Mouse (Mus musculus) kidney, adult 8-10 months (tissue): Measurements from ENCODE around the gene Mcl1.
A peak's percentile ranks its signal among the peaks of the same experiment; 100 is the strongest.
"Not testable (repeated sequence)": the region's sequence is repeated elsewhere in the genome, so short reads cannot be mapped to it uniquely, and the experiment has no call there.

Experiments
- DNase-seq, 2 experiments: peaks; one replicate each; pipeline ENCODE4 v3.0.0; 2022

Mcl1 gene

GRCm38 (mm10) chr3:95651033-95651373 lies 7.6 kb upstream of the Mcl1 start:
- no peak for DNase-seq

- no peak for DNase-seq
Observed at GRCm38 (mm10) chr3:95651391-95652203, 7.0 kb upstream of the Mcl1 start.

DNA sequence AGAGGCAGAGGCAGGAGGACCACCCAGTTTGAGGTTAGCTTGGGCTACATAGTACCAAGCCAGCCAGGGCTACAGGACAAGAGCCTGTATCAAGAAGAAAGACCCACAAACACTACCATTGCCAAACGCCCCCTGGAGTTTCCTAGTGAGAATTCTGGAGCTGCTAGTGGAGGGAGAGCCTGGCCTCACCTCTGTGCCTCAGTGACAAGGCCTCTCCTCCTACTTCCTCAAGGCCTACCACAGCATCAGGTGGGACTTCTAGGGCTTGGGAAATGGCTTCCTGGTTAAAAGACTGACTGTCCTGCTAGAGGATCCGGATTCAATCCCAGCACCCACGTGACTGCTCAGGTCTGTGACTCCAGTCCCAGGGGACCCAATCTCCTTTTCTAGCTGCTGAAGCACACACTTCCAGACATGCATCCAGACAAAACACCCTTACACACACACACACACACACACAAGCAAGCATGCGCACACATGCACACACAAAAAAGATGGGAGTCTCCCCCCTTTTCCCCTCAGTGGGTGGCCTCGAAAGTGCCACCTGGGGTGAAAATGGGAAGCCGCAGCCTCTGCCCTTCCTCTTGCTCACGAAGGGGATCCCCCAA lies 6.3 kb upstream of the Mcl1 start:
- DNase-seq = no peak

GRCm38 (mm10) chr3:95652871-95653270 lies 5.7 kb upstream of the Mcl1 start:
- DNase-seq = no peak

DNA sequence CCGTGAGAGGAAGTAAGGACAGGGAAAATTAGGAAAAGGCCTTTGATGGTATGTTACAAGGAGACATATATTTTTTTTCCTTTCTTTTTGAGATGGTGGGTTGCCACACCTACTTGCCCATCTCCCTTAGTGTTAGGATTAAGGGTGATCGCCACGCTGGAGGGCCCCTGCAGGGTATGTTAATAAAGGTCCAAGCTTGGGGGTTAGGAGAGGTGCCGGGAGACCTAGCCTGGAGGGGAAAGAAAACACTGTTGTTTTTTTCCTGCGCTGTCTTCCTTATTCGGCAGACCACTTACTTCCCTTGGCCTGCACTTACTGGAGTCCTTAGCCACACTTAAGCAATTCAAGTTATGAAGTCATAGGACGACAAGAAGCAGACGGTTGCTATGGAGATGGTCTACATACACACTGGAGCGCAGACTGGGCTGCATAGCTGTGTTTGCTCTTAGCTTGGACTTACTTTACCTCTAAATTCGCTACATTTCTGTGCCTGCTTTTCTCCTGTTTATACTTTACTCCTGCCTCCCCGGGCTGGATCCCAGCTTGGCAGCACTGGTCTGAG lies 5.0 kb upstream of the Mcl1 start:
- no peak for DNase-seq

DNA sequence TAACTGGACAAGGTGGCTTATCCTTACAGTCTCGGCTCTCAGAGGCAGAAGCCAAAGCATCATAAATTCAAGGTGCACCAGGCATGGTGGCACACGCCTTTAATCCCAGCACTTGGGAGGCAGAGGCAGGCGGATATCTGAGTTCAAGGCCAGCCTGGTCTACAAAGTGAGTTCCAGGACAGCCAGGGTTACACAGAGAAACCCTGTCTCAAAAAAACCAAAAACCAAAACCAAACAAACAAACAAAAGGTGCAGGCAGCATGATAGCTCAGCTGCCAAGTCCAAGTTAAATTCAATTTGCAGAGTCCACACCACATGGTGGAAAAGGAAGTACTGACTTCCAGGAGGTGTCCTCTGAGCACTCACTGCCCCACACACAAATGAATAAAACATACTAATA lies 4.2 kb upstream of the Mcl1 start:
- not testable (repeated sequence) for DNase-seq

DNA sequence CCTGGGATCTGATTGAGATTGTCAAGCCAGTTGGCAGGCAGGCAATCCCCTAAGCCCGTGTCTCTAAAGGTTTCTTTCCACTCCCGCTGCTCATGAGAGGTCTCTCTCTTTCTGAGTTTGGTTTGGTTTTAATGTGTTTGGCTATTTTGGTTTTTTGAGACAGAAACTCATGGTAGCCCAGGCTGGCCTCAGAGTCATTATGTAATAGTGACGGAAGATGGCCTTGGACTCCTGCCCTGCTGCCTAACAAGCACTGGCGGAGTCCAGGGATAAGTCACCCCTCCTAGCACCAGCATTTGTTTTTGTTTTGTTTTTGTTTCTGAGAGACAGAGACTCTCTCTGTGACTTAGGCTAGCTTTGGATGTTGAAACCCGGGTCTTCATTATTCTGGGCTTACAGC lies 3.2 kb upstream of the Mcl1 start:
- no peak for DNase-seq

DNA sequence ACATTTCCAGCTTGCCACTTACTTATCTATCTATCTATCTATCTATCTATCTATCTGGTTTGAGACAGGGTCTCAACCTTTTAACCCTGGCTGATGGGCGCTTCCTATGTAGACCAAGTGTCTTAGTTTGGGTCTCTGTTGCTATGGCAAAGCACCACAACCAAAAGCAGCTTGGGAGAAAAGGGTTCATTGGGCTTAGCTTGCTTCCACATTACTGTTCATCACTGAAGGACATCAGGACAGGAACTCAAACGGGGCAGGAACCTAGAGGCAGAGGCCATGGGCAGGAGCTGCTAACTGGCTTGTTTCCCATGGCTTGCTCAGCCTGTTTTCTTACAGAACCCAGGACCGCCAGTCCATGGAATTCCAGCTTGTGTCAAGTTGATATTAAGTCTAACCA lies 1.5 kb upstream of the Mcl1 start:
- no peak for DNase-seq

DNA sequence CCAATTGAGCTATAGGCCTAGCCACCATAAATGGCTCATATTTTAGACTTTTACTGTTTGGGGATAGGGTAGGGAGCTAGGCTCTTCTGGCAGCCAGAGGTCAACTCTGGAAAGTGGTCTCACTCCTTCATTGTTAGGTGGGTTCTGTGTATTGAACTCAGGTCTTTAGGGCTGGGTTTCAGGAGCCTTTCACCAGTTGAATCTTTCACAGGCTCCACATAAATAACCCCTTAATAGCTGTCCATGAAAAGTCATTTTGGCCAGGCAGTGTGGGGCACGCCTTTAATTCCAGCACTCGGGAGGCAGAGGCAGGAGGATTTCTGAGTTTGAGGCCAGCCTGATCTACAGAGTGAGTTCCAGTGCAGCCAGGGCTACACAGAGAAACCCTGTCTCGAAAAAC lies 877 bp upstream of the Mcl1 start:
- no peak for DNase-seq

DNA sequence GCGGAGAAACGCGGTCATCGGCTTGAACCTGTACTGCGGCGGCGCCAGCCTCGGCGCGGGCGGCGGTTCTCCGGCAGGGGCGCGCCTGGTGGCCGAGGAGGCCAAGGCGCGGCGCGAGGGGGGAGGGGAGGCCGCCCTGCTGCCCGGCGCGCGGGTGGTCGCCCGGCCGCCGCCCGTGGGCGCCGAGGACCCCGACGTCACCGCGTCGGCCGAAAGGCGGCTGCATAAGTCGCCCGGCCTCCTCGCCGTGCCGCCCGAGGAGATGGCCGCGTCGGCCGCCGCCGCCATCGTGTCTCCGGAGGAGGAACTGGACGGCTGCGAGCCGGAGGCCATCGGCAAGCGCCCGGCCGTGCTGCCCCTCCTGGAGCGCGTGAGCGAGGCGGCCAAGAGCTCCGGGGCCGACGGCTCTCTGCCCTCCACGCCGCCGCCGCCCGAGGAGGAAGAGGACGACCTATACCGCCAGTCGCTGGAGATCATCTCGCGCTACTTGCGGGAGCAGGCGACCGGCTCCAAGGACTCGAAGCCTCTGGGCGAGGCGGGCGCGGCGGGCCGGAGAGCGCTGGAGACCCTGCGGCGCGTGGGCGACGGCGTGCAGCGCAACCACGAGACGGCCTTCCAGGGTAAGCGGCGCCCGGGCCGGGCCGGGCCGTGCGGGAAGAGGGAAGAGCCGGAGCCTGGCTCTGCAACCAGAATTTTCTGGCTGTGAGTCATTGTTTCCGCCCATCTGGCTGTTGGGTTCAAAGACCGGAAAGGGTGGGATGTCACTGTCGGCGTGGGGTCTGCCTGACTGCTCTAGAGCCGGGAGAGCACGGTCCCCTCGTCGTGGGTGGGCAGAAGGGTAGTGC lies 502 bp downstream of the Mcl1 start:
- DNase-seq = peak; percentile 67 to 68

DNA sequence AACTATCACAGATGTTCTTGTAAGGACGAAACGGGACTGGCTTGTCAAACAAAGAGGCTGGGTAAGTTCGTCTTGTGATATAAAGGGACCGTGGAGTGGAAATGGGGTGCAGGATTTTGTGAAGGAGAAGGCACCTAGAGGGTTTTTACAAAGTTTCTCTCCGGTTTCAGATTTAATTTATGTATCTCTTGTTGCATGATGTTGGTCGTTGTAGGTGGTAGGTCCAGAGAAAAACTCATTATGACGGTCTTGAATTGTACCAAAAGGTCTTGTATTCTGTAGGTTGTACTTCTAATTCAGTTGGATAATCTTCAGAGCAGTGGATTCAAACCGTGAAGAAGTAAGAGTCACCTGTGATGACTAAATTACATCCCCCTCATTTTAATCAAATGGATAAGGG lies 1.4 kb downstream of the Mcl1 start:
- DNase-seq = no peak

GRCm38 (mm10) chr3:95660788-95661478 lies 2.3 kb downstream of the Mcl1 start:
- no peak for DNase-seq

DNA sequence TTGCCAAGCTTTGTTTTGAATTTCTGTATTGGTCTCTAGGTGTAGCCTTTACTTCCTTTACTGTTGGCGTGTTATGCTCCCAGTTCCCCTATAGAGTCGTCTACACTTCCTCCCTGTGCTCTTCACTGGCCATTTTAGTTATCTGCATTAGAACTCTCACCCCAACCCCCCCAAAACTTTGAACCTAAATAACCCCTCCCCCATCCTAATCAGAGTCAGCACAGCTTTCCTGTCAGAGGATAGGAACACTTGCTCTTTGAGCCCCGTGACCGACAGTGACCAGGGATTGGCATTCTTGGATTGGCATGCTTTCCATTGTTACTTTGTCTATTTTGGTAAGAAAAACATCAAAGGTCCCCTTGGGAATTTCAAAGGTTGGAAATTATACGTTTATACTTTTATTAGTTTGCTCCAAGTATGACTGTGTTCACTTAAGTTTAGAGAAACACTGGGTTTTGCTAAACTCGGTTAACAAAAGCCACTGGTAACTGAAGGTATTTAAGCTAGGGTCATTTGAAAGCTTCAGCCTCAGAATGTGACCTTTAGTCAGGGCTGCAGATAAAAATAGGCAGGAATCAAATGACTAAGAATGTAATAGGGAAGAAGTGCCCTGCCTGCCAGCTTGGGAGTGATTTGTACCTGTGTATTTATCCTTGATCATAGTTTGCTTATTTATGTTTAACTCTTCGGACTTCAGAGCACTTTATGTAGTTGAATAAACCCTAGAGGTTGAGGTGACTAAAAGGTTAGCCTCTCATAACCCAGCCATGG lies 3.5 kb downstream of the Mcl1 start:
- DNase-seq = peak; percentile 56 to 76

DNA sequence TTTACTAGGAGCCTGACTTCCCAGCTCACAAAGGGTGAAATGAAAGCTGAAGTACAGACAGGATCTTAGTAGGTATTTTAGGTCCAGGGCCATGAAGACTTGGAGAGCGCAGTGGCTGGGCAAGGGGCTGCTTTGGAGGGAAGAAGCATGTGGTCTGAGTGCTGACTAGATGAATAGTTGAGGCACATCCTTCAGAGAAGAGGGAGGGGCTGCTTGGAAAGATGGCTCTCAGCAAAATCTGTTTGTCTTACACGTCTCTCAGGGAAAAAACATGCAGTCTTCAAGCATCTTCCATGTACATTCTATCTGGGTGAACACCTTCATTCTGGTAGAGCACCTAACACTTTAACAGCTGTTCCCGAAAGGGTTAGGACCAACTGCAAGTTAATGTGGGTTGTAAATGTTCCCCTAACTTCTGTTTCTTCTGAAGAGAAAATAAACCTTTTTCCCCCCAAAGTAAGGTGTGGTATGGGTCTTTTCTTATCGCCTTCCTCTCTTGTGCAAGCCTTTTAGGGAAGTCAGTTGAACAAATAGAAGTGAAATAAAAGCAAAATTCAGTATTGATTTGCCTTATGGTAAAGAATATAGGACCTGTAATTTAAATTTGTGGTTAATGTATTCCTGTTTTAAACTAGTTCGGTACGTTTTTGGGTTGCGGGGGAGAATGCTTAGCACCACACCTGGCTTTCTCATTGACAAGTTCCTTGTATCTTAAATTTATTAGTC lies 4.3 kb downstream of the Mcl1 start:
- no peak for DNase-seq

DNA sequence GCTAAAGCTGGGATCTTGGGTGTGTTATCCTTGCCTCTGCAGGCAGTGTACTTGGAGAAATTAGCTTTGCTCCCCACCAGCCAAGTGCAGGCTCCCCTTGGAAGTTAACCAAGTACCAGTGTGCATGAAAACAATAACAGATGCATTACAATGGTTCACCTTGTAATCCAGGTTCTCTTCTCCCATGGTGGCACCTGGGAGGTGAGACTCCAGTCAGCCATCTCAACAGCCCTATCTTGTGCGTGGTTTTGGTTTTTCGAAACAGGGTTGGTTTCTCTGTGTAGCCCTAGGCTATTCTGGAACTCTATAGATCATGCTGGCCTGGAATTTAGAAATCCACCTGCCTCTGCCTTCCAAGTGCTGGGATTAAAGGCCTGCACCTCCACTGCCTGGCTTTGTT lies 4.9 kb downstream of the Mcl1 start:
- no peak for DNase-seq

DNA sequence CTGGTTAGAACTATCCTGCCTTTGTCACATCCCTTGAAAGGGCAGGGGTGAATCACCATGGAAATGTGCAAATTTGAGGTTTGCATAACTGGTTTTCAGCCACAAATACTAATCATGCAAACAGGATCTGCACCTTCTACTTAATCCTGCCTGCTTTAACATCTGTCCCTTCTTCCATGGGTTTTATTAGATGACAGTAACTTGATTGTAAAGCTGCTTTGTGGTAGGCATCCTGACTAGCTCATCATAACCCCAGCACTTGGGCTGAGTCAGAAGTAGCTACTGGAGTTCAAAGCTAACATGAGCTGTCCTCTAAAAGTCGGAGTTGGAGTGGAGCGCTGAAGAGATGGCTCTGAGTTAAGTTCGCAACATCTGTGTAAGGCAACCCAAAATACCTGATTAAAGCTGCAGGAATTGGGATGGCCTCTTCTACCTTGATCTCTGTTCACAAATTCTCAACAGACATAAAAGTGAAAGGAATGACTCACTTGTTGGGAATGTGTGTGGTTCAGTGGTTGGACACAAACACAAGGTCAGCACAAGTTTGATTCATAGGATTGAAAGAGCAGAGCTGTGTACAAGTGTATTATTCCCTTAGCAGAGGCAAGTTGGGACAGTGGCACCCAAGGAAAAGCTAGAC lies 5.5 kb downstream of the Mcl1 start:
- no peak for DNase-seq

GRCm38 (mm10) chr3:95664940-95665352 lies 6.4 kb downstream of the Mcl1 start:
- no peak for DNase-seq

DNA sequence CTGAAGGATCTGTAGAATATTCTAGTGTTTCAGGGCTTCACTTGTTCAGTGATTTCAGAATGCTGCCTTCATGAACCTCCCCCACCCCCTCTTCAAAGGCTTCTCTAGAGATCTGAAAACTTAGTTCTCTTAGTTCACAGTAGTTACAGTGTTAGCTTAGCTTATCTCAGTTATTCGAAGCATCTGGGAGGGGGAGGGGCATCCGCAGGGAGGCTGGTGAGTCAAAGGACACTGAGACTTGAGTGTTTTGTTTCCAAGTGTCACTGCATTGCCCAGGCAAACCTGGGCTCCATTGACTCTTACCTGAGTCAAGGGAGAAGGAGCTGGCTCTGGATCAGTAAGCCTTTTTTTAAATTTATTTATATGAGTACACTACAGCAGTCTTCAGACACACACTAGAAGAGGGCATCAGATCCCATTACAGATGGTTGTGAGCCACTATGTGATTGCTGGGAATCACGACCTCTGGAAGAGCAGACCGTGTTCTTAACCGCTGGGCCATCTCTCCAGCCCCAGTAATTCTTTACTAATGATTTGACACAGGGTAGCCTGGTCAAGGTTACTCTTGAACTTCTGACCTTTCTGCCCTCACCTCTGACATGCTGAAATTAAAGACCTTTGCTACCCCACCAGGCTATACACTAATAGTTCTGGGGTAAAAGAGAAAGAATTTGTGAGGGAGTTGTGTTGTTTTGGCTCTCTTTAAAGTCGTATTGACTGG lies 7.7 kb downstream of the Mcl1 start:
- peak in 1 of 2 experiments; percentile 67 for DNase-seq

DNA sequence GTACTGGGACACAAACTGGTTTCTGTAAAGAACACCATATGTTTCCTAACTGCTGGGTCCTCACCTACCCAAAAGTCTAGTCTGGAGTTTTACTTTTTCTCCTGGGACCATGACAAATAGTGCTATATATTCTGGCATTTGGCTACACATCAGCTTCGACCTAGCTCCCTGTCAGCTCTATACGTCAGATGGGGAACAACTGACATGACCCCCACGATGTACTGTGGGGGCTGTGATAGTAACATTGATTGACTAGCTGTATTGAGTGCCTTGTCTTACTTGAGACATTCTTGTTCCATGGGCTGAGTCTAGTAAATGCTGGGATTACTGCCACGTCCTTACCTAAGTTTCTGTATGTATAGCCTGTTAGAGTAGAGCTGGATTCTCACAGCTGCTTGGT lies 8.9 kb downstream of the Mcl1 start:
- no peak for DNase-seq

GRCm38 (mm10) chr3:95668026-95668425 lies 9.4 kb downstream of the Mcl1 start:
- peak; percentile 74 to 86 for DNase-seq
